Mouse (Mus musculus) heart, postnatal 10 days (tissue): ENCODE data around the gene Dab1. TPM values are rescaled to one million over a fixed set of nuclear protein-coding genes. Genes with fewer than 3 reads are reported as not detected.
A peak's percentile ranks its signal among the peaks of the same experiment; 100 is the strongest.

Experiments used
- DNase-seq, 2 experiments: peaks; one replicate each; pipeline ENCODE4 v3.0.0; 2021
- intact Hi-C: fragments of 180-260 bp; cut with DNase I; formaldehyde crosslinking; loops from one replicate; pipeline ENCODE4 v1.15.1; 2025
- total RNA-seq, 2 experiments: library from RNA; stranded (reverse); gene quantifications; 2 replicates each; pipeline ENCODE4 v1.2.3; 2021

Dab1 gene
- total RNA-seq, 2 experiments from 2014 or later = 0.40 to 0.43 TPM

- no peak for DNase-seq
- intact Hi-C loops = no loop called here
Observed at GRCm38 (mm10) chr4:103796416-103796815, 177.3 kb downstream of the Dab1 start.

DNA sequence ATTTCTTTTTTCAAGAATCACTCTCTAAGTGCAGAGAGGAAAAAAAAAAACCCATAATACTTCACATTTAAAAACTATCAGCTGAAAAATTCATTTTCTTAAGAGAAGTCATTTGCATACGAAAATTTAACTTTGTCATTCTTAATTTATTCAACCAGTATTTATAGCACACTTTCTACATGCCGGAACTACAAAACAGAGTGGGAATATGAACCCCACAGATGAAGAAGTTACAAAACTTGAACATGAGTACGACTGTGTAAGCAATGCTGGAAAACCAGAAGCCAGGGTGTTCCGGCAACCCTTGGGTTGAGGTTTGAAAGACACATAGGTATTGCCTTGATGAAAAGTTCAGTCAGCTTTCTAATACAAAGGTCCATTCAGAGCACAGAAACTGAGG lies 183.3 kb downstream of the Dab1 start:
- intact Hi-C loops = no loop called here
- DNase-seq = no peak

GRCm38 (mm10) chr4:103804461-103804860 lies 185.3 kb downstream of the Dab1 start:
- intact Hi-C loops = no loop called here
- no peak for DNase-seq

DNA sequence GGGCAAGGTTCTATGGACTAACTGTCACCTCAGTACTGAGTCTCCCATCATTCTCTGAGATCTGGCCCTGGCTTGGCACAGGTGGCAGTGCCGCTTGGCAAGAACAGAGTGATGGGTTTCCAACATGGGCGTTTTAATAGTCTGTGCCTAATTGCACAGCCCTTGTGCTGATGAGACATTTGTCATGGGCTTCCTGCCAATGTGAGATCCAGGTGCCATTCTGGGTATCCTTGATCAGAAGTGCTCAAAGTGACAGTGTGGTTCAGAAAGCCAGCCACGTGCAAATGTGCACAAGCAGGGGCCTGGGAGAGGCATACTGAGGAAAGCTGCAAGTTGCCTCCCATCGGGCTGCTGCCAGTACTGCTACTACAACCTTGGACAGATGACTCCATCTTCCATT lies 203.5 kb downstream of the Dab1 start:
- no peak for DNase-seq
- intact Hi-C loops = no loop called here

GRCm38 (mm10) chr4:103838377-103838776 lies 219.2 kb downstream of the Dab1 start:
- intact Hi-C loops = no loop called here
- DNase-seq = no peak

DNA sequence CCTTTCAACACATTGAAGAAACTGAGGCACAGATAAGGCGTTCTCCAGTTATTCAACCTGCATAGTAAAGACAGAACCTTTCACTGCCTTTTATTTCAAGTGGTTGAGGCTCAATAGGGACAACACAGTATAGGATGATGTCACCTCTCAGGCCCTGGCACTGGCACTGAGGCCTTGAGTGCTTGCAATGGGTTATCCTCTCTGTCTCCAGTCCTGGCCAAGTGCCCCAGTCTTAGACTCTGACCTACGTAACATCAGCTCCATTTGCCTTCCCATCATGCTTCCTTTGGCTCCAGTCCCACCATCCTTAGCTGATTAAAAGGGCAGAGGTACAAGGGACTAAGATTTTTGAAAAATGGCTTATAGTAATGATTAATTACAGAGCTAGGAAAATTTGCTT lies 220.4 kb downstream of the Dab1 start:
- DNase-seq = no peak
- intact Hi-C loops = no loop called here

- DNase-seq = no peak
- intact Hi-C loops = no loop called here
Observed at GRCm38 (mm10) chr4:103841126-103841525, 222.0 kb downstream of the Dab1 start.

- DNase-seq = no peak
- intact Hi-C loops = no loop called here
Observed at GRCm38 (mm10) chr4:103844635-103845034, 225.5 kb downstream of the Dab1 start.

DNA sequence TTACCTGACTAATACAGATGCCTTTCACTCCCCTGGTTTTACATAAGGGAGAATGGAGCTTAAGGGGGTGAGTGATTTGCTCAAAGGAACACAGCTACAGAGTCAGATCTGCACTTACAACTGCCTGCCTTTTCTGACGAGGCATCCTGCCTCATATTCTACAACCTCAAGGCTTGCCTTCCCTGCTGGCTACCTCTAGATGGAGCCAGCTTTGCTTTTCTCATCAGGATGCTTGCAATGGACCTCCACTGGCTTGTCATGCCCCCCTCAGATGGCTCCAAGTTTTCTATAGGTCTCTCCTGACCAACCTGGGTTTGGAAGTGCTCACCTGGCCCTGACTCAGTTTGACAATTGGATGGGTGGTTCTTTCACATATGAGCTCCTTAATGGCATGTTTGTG lies 238.0 kb downstream of the Dab1 start:
- intact Hi-C loops = loop anchor here (5.0 kb wide), 1 partner anchor 1035 kb away; no protein-coding TSS in a partner anchor
- no peak for DNase-seq

DNA sequence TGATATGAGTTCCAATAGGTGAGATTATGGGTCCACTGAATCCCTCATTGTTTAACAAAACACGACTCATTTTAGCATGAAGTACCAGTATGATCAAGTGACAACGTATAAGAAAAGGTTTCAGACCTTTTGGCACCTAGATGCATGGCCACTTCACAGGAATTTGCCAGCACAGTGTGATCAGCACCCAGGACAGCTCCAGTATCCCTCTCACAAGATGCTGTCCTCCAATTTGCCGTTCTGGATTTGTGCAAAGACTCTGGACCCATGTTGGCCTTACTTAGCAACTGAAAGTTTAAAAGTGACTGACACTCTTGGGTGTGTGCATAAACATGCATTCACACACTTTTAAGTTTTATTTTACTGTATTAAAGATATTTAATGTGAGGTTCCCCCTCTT lies 256.4 kb downstream of the Dab1 start:
- intact Hi-C loops = no loop called here
- DNase-seq = peak; percentile 35 to 54

GRCm38 (mm10) chr4:103878841-103879240 lies 259.7 kb downstream of the Dab1 start:
- DNase-seq = no peak
- intact Hi-C loops = no loop called here

GRCm38 (mm10) chr4:103881641-103882040 lies 262.5 kb downstream of the Dab1 start:
- intact Hi-C loops = no loop called here
- no peak for DNase-seq

- intact Hi-C loops = no loop called here
- no peak for DNase-seq
Observed at GRCm38 (mm10) chr4:103888086-103888485, 268.9 kb downstream of the Dab1 start.

- DNase-seq = no peak
- intact Hi-C loops = no loop called here
Observed at GRCm38 (mm10) chr4:103889110-103889509, 270.0 kb downstream of the Dab1 start.

GRCm38 (mm10) chr4:103896806-103897205 lies 277.6 kb downstream of the Dab1 start:
- intact Hi-C loops = no loop called here
- no peak for DNase-seq

- DNase-seq = no peak
- intact Hi-C loops = no loop called here
Observed at GRCm38 (mm10) chr4:103897702-103898101, 278.5 kb downstream of the Dab1 start.

- intact Hi-C loops = no loop called here
- DNase-seq = no peak
Observed at GRCm38 (mm10) chr4:103911441-103911840, 292.3 kb downstream of the Dab1 start.

- no peak for DNase-seq
- intact Hi-C loops = no loop called here
Observed at GRCm38 (mm10) chr4:103912071-103912470, 292.9 kb downstream of the Dab1 start.

GRCm38 (mm10) chr4:103922431-103922931 lies 303.3 kb downstream of the Dab1 start:
- DNase-seq = no peak
- intact Hi-C loops = no loop called here

DNA sequence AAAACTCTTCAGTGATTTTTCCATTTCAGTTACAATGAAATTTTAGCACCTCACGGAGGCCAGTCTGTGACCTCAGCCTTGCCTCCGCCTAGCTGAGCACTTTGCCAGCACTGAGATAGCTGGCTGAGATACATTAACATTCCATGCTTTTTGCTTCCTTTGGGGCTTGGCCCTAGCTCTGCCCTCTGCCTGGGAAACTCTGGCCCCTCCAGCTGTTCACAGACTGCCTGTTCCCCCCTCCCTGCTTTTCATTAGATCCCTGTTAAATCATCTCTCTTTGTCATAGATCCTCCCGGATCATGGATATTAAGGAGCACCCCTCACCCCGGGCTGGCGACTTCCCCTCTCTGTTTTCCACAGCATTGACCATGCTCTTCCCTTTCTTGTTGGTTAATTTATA lies 307.5 kb downstream of the Dab1 start:
- intact Hi-C loops = no loop called here
- peak; percentile 11 to 42 for DNase-seq

- DNase-seq = no peak
- intact Hi-C loops = no loop called here
Observed at GRCm38 (mm10) chr4:103929631-103930030, 310.5 kb downstream of the Dab1 start.

DNA sequence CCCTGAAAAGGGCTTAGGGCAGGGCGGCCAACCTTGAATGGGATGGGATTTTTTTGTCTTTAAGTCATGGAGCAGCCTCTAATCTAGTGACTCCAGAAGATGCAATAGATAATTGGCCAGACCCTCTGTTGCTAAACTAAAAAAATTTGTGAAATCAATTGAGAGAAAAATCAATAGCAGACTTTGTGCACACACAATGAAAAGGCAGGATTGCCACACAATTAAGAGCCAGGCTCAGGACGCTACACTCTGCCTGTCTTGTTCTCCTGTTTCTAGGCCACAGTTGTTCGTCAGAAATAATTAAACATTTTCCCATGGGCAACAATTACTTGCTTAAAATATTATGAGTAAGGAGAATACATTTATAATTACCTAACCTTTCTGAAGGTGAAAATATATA lies 315.2 kb downstream of the Dab1 start:
- no peak for DNase-seq

GRCm38 (mm10) chr4:103948255-103948654 lies 329.1 kb downstream of the Dab1 start:
- peak; percentile 4 to 9 for DNase-seq
- intact Hi-C loops = no loop called here

More for the DNA sequence above, 315.2 kb downstream of the Dab1 start:
- intact Hi-C loops = no loop called here
